Mouse (Mus musculus) c-Kit-positive CD71-negative TER-119-negative erythroid progenitor cells, embryonic 14.5 days (primary cell): ENCODE data around the gene Trhr2.
"Not testable (repeated sequence)": the region's sequence is repeated elsewhere in the genome, so short reads cannot be mapped to it uniquely, and the experiment has no call there.

Experiments used
- DNase-seq: peaks from one replicate; pipeline ENCODE4 v3.0.0-alpha.2; 2013; ENCODE audit warnings: low read depth

Gene Trhr2

DNA sequence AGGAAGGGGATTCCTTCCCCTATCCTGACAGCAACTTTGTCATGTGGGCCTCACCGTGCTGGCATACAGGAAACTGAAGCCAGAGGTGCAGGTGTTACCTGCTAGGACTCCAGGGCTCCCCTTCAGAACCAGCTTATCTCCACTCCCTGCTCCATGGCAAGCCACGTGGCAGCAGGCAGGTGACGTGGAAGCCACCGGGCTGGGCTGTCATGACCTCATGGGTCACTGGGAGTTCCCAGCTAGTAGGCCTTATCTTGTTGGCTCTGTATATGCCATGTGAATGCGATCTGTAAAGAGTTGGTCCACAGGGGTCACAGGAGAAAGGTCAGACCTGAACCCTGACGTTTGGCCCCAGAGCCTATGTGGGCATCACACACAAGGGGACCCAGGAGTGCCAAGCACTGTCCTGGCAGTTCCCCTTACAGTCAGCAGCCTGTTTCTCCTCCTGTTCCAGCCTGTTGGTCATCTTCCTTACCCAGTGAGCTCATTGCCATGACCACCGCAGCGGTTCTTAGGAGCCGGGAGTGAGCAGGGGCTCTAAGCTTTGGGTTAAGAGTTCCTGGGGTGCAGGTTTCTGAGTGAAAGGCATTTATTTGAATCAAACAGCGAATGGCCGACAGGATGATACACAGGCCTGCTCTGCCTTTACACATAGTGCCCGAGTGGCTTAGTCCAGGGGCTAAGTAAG, 30.0 kb downstream of the Trhr2 start:
- no peak for DNase-seq

DNA sequence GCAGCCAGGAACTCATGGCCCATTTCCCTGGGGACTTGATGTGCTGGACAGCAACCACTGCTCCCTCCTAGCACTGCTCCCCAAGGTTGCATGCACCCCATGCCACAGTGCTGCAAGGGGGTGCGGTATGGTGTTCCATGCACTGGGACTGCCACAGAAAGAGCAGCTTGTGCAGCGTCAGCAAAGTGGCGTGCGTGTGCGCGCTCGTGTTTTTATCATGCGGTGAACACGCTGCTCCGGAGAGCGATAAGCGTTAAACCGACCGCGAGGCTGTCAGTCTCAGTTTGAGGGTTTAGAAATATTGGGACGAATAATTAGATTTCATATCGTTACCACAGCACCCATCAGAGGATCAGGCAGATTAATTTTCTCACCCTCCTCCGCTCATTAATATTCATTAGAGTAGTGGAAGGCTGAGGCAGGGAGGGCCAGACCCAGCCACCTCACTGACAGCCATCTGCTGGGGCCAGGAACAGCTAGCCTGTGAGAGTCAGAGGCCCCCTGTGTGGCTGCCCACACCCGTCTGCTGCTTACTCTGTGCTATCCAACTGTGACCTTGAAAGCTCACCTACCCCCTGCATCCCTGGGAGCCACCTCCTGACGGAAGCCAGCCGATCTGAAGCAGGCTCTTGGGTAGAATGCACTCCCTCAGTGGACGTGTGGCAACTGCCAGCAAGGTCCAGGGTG, 30.9 kb downstream of the Trhr2 start:
- DNase-seq: no peak

DNA sequence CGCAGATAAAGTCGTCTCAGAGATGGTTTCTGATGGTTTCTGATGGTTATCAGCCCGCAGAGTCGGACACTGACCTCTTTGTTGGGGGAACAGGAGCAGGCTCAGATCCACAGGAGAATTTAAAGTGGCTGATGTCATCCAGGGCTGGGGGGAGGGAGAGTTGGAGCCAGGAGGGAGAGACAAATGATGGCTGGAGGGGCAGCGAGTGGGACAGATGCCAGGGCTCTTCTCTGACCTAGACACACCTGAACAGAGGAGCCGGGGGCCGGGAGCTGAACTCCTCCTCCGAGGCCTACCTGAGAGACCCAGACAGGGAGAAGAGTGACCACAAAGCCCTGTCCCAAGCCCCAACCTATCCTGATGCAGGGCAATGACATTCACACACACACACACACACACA, 31.5 kb downstream of the Trhr2 start:
- no peak for DNase-seq

DNA sequence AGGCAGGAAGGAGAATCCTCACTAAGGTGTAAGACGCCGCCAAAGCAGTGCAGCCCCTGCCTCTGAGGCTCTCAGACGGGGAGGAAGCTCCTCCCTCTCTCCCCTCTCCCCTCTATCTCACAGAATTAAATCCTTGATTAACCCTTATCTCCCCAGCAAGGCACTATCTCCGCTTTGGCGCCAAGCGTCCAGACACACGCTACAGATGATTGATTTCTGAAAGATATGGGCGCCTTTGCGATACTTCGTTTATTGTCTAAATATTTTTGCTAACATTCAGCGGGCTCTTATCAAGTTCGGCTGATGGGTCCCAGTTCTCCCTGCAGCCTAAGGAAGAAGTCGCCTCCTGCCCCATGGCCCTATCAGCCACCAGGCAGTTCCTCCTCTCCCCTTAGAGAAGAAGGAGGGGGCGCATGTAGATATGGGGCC, 34.4 kb downstream of the Trhr2 start:
- DNase-seq: no peak

DNA sequence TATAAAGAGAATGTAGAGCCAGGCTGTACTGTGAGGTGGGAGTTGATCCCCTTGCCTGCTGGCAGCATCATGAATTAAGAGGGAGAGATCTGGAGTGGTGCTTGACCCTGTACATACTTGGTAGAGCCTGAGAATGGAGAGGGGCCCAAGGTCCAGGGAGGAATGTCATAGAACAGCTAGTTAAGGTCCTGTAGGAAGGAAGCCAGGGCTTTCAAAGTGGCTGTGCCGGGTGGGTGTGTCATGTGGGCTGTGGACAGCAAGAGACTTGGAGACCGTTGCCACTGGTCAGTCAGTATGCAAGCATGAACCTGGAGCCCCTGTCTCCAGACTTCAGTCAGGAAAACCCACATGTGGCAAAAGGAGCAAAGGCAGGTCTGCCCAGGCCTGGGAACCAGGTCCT, 35.4 kb downstream of the Trhr2 start:
- DNase-seq: no peak

GRCm38 (mm10) chr8:122323951-122324402, 36.6 kb downstream of the Trhr2 start:
- not testable (repeated sequence) for DNase-seq

GRCm38 (mm10) chr8:122322792-122323191, 37.8 kb downstream of the Trhr2 start:
- DNase-seq: no peak

DNA sequence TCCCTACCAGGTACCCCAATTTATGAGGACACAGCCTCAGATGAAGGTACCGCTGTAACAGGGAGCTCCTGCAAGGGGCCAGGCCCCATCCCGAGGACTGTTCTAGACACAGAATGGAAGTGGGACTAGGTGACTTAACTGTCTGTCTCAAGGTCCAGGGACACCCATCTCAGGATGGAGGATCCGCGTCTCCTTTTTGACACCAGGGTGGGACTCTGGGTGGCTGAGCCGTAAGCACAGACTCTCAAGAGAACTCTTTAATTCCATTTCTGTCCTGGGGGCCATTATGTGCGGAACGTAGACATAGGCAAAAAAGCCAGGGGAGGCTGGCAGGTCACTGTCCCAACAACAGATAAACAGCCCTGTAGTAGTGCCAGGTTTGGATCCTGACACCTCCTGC, 38.4 kb downstream of the Trhr2 start:
- DNase-seq: no peak

DNA sequence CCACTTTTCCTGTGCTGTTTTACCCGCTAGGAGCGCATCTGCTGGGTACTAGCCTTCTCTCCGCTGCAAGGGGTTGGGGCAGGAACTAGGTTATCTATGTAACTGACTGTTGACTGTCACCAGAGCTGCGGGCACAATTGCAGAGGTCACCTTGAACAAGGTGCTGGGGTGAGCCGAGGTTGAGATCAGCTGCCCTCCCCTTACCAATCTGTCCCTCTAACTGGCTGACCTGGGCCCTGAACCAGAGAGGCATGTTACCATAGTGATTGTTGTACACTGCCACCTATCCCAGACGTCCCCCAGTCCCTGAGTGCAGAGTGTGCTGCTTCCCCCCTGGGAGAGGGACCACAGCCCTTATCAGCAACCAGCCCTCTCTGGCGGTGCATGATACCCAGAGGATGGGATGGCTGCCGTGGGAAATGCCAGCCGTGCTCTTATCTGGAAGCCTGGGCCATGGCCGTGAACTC, 39.1 kb downstream of the Trhr2 start:
- DNase-seq: peak; percentile 62

DNA sequence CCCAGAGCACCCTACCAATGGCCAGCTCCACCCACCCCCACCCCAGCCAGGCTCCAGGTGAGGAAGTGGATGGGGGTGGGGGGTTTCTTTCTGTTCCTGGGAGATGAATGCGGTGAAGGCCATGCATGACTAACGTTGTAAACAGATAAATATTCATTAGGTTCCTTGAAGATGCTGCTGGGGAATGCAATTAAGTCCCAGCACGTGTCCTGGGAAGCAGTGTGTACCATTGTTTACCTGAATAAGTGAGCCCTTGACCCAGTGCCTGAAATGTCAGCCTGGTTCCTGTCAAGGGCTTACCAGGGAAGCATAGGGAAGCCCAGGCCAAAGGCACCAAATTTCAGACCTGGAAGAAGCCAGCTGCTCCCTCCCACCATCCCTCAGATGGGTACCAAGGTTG, 40.0 kb downstream of the Trhr2 start:
- no peak for DNase-seq

DNA sequence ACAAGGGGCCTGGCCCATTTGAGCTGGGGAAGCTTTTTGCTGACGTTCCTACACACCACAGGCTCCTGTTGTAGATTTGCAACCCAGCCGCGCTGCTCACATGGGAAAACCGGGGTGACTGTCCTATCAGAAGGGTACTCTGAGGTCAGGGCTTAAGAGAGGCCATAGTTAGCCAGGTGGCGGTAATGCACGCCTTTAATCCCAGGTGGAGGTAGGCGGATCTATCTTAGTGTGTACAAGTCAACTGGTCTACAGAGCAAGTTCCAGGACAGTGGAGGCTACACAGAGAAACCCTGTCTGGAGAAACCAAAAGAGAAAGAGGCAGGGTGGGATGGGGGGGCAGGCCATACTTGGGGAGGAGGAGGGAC, 40.9 kb downstream of the Trhr2 start:
- no peak for DNase-seq

DNA sequence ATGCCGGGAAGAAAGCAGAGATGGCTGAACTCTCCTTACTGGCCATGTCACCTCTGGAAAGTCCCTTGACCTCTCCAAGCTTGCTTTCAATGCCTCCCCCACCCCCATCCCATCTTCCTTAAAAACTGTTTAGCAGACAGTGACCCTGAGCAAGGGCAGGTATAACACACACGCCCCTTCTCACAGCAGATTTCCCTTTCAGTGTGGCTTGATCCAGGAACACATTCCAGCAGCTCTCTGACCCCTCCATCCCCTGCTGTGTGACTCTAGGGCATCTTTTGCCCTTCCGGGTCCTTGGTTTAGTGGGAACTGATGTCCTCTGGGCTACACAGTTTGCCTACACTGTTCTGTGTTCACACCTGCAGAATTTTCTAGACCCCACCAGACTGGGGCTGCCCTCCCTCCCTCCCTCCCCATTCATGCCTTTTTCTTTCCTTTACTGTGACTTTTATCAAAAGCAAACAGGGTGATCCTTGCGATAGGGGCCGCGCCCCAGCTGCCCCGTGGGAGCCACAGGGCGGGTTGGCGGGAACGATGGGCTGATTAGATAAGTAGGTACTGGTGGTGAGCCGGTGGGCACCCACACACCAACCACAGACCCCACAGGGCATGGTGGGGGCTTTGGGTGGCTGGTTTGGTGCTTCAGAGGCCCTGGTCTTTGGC, 41.4 kb downstream of the Trhr2 start:
- no peak for DNase-seq

GRCm38 (mm10) chr8:122317918-122318475, 42.5 kb downstream of the Trhr2 start:
- DNase-seq: no peak

- DNase-seq: no peak
Observed at GRCm38 (mm10) chr8:122316402-122316801, 44.1 kb downstream of the Trhr2 start.

DNA sequence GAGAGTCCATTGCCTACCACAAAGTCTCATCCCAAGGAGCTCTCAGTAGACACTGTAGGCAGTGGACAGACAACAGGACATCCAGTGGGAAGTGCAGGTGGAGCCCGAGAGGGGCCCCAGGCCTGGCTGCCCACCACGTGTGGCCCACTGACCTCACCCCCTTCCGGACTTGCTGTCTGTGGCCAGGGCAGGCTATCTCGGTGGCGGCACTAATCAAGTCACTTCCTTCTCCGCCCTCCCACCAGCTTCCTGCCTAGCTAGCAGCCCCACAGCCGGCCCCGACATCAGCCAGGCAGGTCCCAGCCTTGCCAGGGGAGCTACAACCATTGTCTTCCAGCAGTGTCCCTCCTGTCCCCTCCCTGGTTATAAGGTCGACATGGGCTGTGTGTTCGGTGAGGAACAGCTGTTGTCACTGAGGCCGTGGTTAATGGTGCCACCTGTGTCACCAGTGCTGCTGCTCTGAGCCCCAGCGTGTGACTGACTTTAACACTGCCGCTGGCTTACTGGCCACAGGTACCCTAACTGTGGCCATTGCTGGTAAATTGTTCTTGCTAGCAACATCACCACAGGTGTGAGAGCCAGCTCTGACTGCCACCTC, 45.5 kb downstream of the Trhr2 start:
- DNase-seq: no peak

DNA sequence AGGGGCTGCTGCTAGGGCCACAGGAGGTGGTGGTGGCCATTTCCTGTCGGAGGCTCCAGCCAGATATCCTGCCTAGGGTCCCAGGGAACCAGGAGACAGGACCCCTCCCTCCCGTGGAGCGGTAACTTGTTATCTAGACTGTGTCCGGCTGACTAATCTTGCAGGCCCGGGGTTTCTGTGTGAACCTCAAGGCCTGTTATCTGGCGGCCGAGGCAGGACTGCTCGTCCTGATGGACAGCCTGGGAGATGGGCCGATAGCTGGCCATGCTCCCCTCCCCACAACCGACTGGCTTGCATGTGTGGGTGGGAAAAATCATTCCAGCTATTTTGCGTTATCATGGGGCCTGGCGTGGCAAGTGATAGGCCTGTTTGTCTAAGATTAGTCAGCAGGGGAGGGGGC, 47.2 kb downstream of the Trhr2 start:
- no peak for DNase-seq

GRCm38 (mm10) chr8:122312553-122312952, 48.0 kb downstream of the Trhr2 start:
- DNase-seq: no peak

DNA sequence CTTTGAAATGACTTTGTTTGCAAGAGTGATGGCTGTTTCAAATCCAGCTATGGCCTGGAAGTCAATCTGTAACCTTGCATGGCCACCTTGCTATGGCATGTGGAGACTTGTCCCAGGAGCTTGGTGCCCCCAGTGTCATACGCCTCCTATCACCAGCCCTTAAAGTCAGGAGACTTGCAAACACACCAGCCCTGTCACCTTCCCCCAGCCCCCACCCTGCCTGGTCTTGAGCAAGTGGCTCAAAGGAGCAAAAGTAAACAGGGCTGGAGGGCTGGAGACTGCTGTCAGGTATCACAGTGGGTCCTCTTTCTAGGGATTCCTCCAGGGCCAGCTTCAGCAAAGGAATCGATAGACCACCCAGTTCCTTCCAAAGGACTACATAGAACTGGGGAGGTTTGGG, 49.4 kb downstream of the Trhr2 start:
- no peak for DNase-seq

GRCm38 (mm10) chr8:122309272-122309671, 51.3 kb downstream of the Trhr2 start:
- DNase-seq: no peak

DNA sequence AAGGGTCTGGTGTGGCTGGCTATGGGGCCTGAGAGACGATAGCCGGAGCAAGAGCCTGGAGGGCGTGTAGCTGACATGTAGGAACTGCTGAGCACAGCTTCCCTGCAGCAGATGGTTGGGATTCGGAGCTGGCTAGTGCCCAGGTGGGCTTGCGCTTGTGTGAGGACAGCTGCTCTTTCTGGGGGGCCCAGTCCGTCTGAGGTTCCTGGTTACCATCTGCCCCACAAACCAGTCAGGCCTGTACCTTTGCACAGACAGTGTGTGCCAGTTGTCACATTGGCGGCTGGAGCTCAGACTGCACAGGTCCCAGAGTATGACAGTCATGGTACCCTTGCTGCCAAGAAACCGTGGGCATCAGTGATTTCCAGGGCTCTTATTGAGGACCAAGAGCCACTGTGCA, 52.7 kb downstream of the Trhr2 start:
- DNase-seq: no peak
